Mouse (Mus musculus): ENCODE results near the gene Cds1. TPM values are rescaled to one million over a fixed set of nuclear protein-coding genes. Genes with fewer than 3 reads are reported as not detected.

Cds1 gene
- total and polyA plus RNA-seq, 2 experiments from 2014 or later, result 9.6 to 13.5 TPM

DNA sequence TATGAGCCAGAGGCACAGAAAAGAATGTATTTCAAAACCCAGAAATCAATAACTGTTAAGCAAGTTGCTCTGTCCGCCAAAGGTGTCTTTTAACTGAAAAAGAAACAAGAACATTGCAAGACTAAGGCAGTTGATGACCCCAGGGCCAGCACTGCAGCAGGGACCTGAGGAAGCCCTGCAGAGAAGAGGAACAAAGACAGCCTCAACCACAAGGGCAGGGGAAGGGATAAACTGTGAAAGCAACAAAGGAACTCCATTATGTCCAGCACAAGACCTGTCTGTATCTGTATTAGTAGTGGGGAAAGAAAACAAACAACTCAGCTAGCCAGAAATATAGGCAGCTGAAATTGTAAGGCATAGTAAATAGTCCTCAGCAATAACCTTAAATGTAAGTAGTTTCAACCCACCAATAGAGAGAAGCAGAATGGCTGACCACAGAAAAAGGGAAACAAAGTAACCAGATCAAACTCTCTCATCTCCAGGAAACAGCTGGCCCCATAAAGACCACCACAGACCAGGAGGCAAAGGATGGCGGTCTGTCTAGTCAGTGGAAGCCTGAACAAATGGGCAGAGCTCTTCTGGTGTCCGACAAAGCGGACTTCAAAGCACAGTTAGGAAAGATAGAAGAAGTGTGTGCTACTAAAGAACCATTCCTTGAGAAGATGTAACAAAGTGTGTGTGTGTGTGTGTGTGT lies 21.1 kb downstream of the Cds1 start:
- no peak overlapping the region for H3K4me2 ChIP-seq (ENCODE audit: low read depth)
- ATAC-seq (no peak), DNase-seq (no peak)
- TF ChIP-seq CTCF (IDR thresholded peaks at IDR 0.05; ENCODE audit: low read depth), result no peak
- no peak overlapping the region for H3K27ac ChIP-seq (ENCODE audit: low read depth, low read length)
- no peak overlapping the region for H3K4me3 ChIP-seq (ENCODE audit: low read depth, low read length)
- H3K36me3 ChIP-seq (ENCODE audit: insufficient read depth), result no peaks in the 10 kb centered on the region
- 57% methylated on average over 4 of the region's 4 CpGs for WGBS
- no peaks in the 10 kb centered on the region for H3K4me1 ChIP-seq (ENCODE audit: insufficient read depth)
- no peak overlapping the region for H3K9ac ChIP-seq
- no peaks in the 10 kb centered on the region for H3K27me3 ChIP-seq (ENCODE audit: insufficient read depth, low read length)
- H3K9me3 ChIP-seq (ENCODE audit: low read length), result no peaks in the 10 kb centered on the region

DNA sequence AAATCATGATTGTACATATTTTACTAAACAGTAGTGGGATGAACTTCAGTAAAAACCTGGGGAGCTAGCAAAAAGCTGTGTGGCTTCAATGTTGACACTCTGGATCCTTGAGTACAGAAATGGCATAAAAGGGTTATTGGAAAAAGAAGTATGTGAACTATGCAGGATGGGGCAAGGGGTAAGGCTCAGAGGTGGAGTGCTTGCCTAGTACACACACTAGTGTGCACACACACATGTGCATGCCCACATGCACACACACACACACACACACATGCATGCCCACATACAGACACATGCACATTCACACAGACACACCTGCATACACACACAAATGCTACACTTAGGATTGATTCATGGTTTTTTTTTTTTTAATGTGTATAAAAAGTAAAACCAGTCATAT lies 24.8 kb downstream of the Cds1 start:
- no peaks in the 10 kb centered on the region for H3K36me3 ChIP-seq (ENCODE audit: insufficient read depth)
- no peaks in the 10 kb centered on the region for H3K4me1 ChIP-seq (ENCODE audit: insufficient read depth)
- no peak for DNase-seq
- H3K9ac ChIP-seq, result no peak overlapping the region
- no peaks in the 10 kb centered on the region for H3K9me3 ChIP-seq (ENCODE audit: low read length)
- no peak overlapping the region for H3K4me3 ChIP-seq (ENCODE audit: low read depth, low read length)
- ATAC-seq, result no peak
- no peak overlapping the region for H3K27ac ChIP-seq (ENCODE audit: low read depth, low read length)
- no peaks in the 10 kb centered on the region for H3K27me3 ChIP-seq (ENCODE audit: insufficient read depth, low read length)
- TF ChIP-seq CTCF (IDR thresholded peaks at IDR 0.05; ENCODE audit: low read depth), result no peak
- H3K4me2 ChIP-seq (ENCODE audit: low read depth), result no peak overlapping the region

DNA sequence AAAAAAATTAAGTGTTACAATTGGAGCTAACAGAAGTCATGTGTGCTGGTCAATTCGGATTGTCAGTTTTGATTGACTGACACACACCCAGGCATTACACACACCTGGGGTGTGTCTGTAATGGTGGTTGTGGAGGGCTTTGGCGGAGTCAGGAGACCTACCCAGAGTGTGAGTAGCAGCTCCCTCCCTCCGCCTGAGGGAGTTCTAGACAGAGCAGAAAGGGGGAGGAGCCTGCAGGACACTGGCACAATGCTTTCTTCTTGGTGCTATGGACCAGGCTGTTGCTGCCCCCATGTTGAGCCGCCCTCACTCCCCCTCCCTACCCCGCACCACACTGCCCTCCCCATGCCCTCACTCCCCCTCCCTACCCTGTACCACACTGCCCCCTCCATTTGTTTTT lies 25.6 kb downstream of the Cds1 start:
- Histone ChIP-seq H3K4me1 (ENCODE audit: insufficient read depth) (no peaks in the 10 kb centered on the region), H3K36me3 (ENCODE audit: insufficient read depth) (no peaks in the 10 kb centered on the region), H3K4me2 (ENCODE audit: low read depth) (no peak overlapping the region), H3K9ac (no peak overlapping the region), H3K9me3 (ENCODE audit: low read length) (no peaks in the 10 kb centered on the region), H3K27me3 (ENCODE audit: insufficient read depth, low read length) (no peaks in the 10 kb centered on the region), H3K4me3 (ENCODE audit: low read depth, low read length) (no peak overlapping the region), H3K27ac (ENCODE audit: low read depth, low read length) (no peak overlapping the region)
- TF ChIP-seq CTCF (IDR thresholded peaks at IDR 0.05; ENCODE audit: low read depth), result no peak
- no peak for ATAC-seq
- no peak for DNase-seq
- WGBS, result 51% methylated on average over 5 of the region's 5 CpGs

DNA sequence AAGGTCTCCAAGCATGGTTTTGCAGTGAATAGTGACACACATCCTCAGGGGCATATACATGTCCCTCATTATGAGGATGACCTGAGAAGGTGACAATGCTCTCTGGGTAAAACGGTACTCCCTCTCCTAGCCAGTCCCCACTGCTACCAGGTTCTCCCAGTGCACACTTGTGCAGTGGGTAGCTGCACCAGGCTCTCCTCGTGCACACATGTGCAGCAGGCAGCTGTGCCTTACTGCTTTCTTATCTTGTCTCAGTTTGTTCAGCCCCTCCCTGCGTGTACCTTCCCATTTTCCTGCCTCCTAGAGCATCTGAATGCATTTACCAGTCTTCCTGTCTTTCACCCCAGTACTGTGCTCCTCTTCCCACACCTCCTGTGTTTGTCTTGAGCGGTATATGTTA lies 27.7 kb downstream of the Cds1 start:
- Histone ChIP-seq H3K4me3 (ENCODE audit: low read depth, low read length) (no peak overlapping the region), H3K9me3 (ENCODE audit: low read length) (no peaks in the 10 kb centered on the region), H3K4me1 (ENCODE audit: insufficient read depth) (no peaks in the 10 kb centered on the region), H3K9ac (no peak overlapping the region), H3K27ac (ENCODE audit: low read depth, low read length) (no peak overlapping the region), H3K4me2 (ENCODE audit: low read depth) (no peak overlapping the region), H3K27me3 (ENCODE audit: insufficient read depth, low read length) (no peaks in the 10 kb centered on the region), H3K36me3 (ENCODE audit: insufficient read depth) (no peaks in the 10 kb centered on the region)
- DNase-seq (no peak), ATAC-seq (no peak)
- TF ChIP-seq CTCF (IDR thresholded peaks at IDR 0.05; ENCODE audit: low read depth), result no peak
- 79% methylated on average over 4 of the region's 4 CpGs for WGBS

DNA sequence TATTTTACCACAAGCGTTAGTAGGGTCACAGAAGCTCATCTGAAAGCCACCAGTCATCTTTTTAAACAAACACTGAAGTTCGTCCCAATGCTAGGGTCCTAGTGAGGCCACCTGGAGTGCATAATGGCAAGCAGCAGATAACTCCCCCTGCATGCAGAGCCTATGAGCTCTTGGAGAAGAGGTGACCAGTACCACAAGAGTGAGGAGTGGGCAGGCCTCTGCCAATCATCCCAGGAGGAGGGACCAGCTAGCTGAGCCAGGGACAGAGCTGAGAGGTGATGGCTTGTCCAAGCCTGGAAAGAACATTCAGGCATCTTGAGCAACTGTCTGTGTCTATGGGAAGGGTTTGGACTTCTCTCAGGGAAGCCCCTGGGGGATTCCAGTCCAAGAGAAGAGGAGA lies 37.0 kb downstream of the Cds1 start:
- Histone ChIP-seq H3K27ac (ENCODE audit: low read depth, low read length) (no peak overlapping the region), H3K4me3 (ENCODE audit: low read depth, low read length) (no peak overlapping the region), H3K36me3 (ENCODE audit: insufficient read depth) (no peaks in the 10 kb centered on the region), H3K27me3 (ENCODE audit: insufficient read depth, low read length) (no peaks in the 10 kb centered on the region), H3K9me3 (ENCODE audit: low read length) (no peaks in the 10 kb centered on the region), H3K9ac (no peak overlapping the region), H3K4me1 (ENCODE audit: insufficient read depth) (no peaks in the 10 kb centered on the region), H3K4me2 (ENCODE audit: low read depth) (no peak overlapping the region)
- DNase-seq (no peak), ATAC-seq (no peak)
- WGBS, result 71% methylated on average over 2 of the region's 2 CpGs
- no peak for TF ChIP-seq CTCF (IDR thresholded peaks at IDR 0.05; ENCODE audit: low read depth)

DNA sequence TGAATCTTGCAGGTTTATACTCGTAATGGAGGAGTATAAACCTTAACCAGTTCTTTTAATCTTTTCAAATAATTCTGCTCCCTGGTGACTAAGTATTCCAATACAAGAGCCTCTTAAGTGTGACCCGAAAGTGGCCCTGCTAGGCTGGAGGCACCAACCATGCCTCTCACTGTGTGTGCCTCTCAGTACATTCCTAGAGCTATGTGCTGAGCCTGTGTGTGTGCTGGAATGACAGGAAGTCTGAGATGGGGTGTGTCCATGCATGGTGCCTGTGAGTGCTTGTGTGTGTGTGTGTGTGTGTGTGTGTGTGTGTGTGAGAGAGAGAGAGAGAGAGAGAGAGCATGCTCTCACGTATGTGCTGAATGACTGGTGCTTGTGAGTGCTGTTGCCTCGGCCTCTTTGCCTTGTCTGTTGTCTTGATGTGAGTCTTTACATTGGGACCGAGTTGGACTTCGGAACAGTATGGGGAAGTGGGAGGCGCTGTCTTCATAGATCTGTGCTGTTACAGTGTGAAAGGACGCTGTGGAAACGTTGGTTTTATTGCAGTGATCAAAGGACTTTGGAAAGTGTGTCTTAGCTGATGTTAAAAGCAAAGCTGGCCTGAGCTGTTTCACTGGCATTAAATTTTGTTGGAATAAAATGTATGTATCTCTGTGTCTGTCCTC lies 37.6 kb downstream of the Cds1 start:
- ATAC-seq (no peak), DNase-seq (no peak)
- Histone ChIP-seq H3K9me3 (ENCODE audit: low read length) (no peaks in the 10 kb centered on the region), H3K4me1 (ENCODE audit: insufficient read depth) (no peaks in the 10 kb centered on the region), H3K27ac (ENCODE audit: low read depth, low read length) (no peak overlapping the region), H3K9ac (no peak overlapping the region), H3K36me3 (ENCODE audit: insufficient read depth) (no peaks in the 10 kb centered on the region), H3K4me3 (ENCODE audit: low read depth, low read length) (no peak overlapping the region), H3K27me3 (ENCODE audit: insufficient read depth, low read length) (no peaks in the 10 kb centered on the region), H3K4me2 (ENCODE audit: low read depth) (no peak overlapping the region)
- 80% methylated on average over 9 of the region's 9 CpGs for WGBS
- TF ChIP-seq CTCF (IDR thresholded peaks at IDR 0.05; ENCODE audit: low read depth), result no peak

DNA sequence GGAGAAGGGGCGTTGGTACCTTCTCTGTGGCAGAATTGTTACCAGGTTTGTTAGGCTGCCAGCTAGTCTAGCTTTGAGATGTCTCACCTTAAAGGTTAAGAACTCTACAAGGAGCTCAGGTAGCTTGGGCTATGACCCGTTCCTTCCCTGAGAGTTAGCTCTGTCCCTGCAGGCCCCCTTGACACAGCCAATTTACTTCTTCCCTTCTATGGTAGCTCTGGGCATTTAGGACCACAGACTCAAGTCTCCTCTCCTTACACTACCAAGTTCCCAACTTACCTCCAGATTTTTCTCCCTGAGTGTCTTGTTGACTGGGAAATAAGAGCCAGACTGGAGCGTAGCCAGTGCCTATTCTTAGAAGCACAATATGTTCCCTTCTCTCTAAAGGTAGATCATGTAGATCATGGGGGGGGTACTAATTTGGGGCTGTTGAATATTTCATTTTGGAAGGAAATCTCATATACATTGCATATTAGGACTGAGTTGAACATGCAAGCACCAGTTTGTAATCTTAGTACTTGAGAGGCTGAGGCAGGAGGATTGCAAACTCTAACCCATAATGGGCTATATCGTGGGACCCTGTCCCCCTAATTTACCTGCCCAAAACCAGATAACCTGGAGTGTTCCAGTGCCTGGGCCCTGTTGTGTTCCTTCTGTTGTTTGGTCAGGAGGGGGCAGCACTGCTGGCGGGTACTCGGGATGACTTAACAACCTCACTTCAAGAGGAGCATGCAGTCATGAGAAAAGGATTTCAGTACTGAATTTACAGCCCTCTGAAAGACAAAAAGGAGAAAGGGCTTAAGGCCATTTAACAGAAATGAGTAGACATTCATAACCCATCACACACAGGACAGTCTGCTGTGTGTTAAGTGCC lies 46.6 kb downstream of the Cds1 start:
- H3K4me1 ChIP-seq (ENCODE audit: insufficient read depth), result no peaks in the 10 kb centered on the region
- no peak overlapping the region for H3K27ac ChIP-seq (ENCODE audit: low read depth, low read length)
- no peak overlapping the region for H3K4me2 ChIP-seq (ENCODE audit: low read depth)
- TF ChIP-seq CTCF (IDR thresholded peaks at IDR 0.05; ENCODE audit: low read depth), result no peak
- no peaks in the 10 kb centered on the region for H3K36me3 ChIP-seq (ENCODE audit: insufficient read depth)
- no peaks in the 10 kb centered on the region for H3K9me3 ChIP-seq (ENCODE audit: low read length)
- 91% methylated on average over 6 of the region's 6 CpGs for WGBS
- no peak for ATAC-seq
- DNase-seq, result no peak
- no peak overlapping the region for H3K9ac ChIP-seq
- H3K27me3 ChIP-seq (ENCODE audit: insufficient read depth, low read length), result no peaks in the 10 kb centered on the region
- no peak overlapping the region for H3K4me3 ChIP-seq (ENCODE audit: low read depth, low read length)
